Mouse (Mus musculus) cerebellum, adult 8-10 months (tissue): ENCODE measurements at regions not wholly inside any gene's neighbourhood (a gene's known extent, or its start where the extent isn't known, plus 50 kb on each side); places are given as distances from the start of the nearest gene placed in this dataset.
A peak's percentile ranks its signal among the peaks of the same experiment; 100 is the strongest.
"Not testable (repeated sequence)": the region's sequence is repeated elsewhere in the genome, so short reads cannot be mapped to it uniquely, and the experiment has no call there.

Source experiments
- DNase-seq: peaks from one replicate; pipeline ENCODE4 v3.0.0; 2022

DNA sequence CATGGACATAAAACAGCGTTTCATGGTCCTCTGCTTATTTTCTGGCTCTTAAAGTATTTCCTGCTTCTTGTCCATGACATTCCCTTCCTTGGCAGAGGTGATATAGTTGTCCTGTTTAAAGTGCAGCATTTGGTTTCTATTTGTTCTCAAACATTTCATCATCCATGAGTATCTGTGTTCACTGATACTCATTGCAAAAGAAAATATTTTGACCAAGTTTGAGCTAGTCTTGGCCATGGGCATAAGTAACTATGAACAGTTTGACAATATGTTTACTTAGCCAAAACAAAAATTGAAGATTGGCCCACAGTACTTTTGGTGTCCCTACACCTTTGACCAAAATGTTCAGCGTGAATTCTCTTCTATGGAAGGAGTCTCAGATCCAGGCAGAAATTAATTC is 58.7 kb upstream of the 2310057J18Rik start:
- DNase-seq = not testable (repeated sequence)

DNA sequence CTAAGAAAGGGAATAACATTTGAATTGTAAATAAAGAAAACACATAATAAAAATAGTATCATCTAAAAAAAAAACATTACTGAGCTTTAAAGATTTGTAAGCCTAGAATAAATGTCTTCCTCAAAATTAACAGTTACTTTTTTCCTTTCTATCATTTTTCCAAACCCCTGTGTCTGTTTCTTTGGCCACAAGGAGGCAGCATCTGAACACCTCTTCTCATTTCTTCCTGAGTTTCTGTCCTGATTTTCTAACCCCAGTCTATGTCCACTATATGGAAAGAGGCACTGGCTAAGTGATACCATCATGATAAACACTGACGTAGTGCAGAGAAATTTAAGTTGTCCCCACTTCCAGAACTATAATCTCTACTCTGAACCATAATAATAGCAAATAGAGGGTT is 55.8 kb upstream of the Soga3 start:
- peak; percentile 3 for DNase-seq
